Mouse (Mus musculus): ENCODE results near the gene Spag9. TPM values are rescaled to one million over a fixed set of nuclear protein-coding genes. Genes with fewer than 3 reads are reported as not detected.

Spag9 gene
- total RNA-seq, 2 experiments from 2014 or later, result 134 to 170 TPM

GRCm38 (mm10) chr11:94130118-94131095 is 134.5 kb downstream of the Spag9 start:
- no peak for DNase-seq (ENCODE audit: low spot score)

GRCm38 (mm10) chr11:94133344-94133955 is 137.6 kb downstream of the Spag9 start:
- peak; percentile 96 for DNase-seq (ENCODE audit: low spot score)

GRCm38 (mm10) chr11:94134076-94134838 is 138.4 kb downstream of the Spag9 start:
- DNase-seq (ENCODE audit: low spot score), result peak; percentile 96

GRCm38 (mm10) chr11:94135581-94136001 is 139.7 kb downstream of the Spag9 start:
- peak; percentile 64 for DNase-seq (ENCODE audit: low spot score)

DNA sequence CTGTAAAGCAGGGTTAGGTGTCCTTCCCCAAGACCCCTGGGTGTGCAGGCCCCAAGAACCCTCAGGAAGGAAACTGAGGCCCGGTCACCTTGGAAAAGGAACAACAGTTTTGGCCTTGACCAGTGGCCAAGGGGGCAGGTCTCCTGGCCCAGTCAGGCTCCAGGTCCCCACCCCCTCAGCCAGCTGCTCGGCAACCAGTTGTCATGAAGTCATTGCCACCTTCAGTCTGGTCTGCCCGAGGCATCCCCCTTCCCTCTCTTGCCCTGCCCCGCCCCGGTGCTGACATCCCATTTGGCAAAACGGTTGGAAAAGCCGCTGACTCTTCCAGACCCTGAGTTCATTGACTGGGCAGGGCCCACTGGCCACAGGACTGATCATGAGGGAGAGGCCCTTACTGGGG is 140.8 kb downstream of the Spag9 start:
- DNase-seq (ENCODE audit: low spot score), result peak; percentile 94

DNA sequence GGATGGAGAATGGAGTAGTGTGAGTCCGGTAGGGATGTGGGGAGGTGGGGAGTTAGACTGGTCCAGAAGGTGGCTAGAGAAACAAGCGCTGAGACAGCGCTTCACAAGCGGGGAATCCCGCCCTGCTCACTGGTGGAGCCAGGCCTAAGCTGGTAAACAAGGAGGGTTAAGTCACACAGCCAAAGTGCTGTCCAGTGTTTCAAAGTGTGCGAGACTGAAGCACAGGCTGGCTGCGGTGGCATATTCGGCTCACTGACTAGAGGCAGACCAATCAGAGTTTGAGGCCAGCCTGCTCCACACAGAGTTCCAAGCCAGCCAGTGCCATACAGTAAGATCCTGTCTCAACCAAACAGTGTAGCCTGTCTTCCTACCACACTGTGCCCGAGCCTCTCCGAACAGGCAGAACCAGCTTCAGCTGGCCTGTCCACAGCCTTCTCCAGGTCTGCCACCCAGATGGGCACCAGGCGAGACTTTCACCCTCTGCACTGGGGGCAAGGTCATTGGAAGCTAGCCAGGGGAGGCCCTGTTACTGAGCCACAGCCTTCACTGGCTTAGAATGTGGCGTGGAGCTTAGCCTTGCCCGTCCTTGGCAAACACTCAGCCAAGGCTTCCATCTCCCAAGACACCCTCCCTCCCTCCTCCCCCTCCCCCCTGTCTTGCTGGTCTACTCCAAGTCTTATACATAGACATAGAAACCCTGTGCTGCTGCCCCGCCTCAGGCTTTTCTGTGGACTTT is 141.6 kb downstream of the Spag9 start:
- peak; percentile 80 for DNase-seq (ENCODE audit: low spot score)

DNA sequence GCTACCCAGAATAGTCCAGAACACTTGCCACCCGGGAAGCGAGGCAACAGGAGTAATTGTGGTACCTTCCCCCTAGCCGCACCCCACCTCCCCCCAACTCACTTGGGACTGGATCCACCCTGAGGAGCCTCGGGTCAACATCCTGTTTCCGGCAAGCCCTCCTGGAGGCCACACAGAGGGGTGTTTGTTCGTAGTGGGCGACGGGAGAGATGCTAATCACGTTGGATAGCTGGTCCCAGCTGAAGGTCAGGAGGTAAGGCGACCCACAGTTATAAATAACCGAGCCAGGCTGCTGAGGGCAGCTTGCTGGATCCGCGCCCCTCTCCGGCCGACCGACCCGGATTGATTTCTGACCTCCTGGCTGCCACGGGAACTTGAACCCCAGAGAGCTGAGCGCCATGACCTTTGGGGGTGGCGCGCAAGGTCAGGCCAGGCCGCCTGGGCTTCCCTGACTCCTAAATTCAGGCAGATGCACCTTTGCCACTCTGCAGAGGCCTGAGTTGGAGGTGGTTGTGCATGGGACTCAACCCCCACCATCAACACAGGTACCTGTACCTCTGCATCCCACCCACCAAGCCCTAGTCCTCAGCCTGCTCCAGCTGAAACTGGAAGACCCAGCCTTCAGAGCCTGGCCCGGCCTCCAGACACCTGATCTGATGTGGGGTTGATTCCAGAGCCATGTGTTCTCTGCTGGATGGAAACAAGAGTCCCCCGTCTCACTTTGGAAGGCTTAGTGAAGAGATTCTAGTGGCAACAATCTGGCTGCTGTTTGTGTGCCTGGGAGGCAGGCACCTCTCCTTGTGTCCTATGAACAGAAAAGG is 142.7 kb downstream of the Spag9 start:
- DNase-seq (ENCODE audit: low spot score), result peak; percentile 90

DNA sequence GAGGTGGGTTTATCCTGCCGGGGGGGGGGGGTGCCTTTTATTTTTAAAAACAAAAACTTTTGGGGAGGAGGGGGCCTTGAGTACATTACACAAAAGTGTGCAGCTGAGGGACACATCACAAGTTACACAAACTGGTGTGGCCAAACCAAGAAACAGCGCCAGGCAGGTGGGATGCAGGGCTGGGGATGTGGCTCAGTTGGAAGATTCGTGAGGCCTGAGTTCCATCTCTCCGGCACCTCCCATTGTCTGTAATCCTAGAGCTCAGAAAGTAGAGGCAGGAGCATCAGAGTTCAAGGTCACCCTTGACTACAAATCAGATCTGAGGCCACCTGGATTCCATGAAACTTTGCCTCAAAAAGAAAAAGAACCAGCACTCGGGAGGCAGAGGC is 143.3 kb downstream of the Spag9 start:
- DNase-seq (ENCODE audit: low spot score), result no peak

DNA sequence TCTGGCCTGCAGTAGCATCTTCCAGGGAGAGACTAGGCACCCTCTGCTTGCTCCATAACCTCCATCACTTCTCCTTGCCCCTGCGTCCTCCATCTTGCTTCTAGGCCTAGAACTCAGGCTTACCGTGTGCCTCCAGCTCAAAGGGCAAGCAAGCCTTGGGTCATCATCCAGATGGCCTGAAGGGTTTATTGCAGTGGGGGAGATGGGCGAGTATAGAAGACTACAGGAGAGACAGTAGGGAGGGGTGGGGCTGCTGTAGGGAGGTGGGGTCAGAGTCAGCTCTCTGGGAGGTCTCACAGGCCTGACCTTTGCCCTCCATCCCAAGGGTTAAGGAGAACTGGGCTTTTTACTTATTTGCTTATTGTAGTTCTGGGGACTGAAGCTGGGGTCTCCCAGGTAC is 144.6 kb downstream of the Spag9 start:
- DNase-seq (ENCODE audit: low spot score), result no peak

DNA sequence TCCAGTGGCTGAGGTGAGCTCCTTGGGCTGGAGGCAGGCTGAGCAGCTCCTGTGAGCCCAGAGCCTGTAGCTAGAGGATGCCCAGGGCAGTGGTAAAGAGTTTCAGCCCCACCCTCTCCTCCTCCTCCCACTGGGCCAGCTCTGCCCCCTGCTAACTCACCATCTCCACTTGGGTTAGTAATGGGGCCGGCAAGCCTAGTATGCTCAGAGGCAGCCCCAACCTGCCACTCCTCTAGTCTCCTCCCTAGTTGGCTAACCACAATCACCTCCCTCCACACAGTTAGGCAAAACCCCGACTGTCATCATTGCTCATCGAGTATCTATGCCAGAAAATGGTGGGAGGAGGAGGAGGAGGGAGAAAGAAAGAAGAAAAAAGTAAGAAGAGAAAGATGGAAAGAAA is 145.7 kb downstream of the Spag9 start:
- DNase-seq (ENCODE audit: low spot score), result no peak

DNA sequence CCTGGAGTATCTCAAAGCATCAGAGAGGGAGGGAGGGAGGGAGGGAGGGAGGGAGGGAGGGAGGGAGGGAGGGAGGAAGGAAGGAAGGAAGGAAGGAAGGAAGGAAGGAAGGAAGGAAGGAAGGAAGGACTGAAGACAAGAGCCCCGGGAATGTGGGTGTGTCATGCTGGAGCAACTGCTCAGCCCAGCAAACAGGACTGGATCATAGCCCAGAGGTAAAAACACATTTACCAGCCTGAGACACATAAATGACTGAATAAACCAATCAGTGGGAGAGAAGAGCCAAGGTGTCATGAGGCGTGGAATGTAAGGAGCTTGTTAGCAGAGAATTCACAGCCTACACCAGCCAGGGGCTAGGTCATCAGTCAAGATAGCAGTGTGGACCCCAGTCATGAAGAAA is 147.4 kb downstream of the Spag9 start:
- DNase-seq (ENCODE audit: low spot score), result no peak

GRCm38 (mm10) chr11:94144771-94145539 is 149.1 kb downstream of the Spag9 start:
- peak; percentile 94 for DNase-seq (ENCODE audit: low spot score)

DNA sequence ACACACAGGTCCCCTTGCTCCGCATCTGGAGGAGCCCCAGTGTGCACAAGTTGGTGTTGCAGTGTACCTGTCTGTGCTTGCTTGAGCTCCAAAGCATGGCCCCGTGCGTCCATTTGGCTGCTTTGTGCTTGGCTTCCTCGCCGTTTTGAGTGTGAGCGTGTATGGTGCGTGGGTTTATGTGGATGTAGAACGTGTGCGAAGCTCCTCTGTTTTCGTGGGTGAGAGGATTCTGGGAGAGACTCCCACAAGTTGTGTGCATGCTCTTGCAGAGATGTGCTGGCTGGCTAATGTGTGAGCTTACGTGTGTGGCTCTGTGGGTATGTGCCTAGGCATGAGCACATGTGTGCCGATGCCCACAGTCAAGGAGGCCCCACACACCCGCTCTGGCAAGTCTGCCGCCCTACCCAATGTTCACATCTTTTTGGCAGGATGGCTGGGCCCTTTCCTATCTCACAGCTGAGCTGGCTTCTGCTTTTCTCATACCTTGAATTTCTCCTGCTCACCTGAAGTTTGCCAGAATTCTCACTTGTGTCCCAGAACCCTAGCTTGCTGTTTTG is 150.2 kb downstream of the Spag9 start:
- DNase-seq (ENCODE audit: low spot score), result no peak

- no peak for DNase-seq (ENCODE audit: low spot score)
Observed at GRCm38 (mm10) chr11:94146733-94147485, 151.0 kb downstream of the Spag9 start.

DNA sequence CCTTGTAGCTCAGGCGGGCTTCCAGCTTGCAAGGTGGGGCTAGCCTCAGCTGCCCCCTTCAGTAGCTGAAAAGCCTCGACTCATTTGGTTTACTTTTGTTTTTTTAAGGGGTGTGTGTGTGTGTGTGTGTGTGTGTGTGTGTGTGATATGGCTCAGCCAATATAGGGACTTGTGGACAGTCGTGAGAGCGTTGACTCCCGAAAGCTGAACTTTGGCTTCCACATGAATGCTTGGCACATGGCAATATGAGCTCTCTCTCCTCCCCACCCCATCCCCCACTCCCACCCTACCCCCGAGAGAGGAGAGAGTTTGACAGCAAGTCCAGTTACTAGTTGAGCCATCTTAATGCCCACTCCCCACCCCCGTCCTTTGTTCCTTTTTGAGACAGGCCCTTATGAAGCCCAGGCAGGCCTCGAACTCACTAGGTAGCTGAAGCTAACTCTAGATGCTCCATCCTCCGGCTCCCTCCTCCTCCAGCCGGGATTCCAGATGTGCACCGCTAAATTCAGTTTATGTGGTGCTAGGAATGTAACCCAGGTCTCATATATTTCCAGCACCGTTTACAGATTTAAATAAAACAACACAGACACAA is 152.3 kb downstream of the Spag9 start:
- no peak for DNase-seq (ENCODE audit: low spot score)

DNA sequence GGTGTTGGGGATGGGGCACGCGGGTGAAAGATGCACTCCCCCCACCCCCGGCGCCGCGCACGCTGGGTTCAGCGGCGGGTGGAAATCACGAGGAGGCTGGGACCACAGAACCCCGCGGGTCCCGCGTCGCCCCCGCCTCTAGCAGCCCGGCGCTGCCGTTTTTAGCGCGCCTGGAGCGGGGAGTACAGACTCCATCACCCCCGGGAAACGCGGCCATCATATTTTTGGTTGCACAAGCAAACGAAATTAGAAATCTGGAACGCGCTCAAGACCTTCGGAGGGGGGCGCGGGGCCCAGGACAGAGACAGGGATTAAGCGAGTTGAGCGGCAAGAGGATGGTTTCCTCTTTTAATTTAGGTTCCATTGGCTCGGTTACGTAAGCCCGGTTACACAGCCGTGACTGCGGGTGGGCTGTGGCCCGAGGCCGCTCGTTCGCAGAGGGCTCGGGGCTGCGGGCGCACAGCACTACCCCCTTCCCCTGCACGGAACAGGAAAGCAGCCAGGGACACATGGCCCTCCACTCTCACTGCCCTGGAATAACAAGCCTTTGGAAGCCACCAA is 153.1 kb downstream of the Spag9 start:
- peak; percentile 75 for DNase-seq (ENCODE audit: low spot score)

GRCm38 (mm10) chr11:94149509-94150259 is 153.8 kb downstream of the Spag9 start:
- DNase-seq (ENCODE audit: low spot score), result peak; percentile 38
